Mouse (Mus musculus) lung, embryonic 14.5 days (tissue): ENCODE measurements around the gene Mvp. TPM values are rescaled to one million over a fixed set of nuclear protein-coding genes. Genes with fewer than 3 reads are reported as not detected.
A peak's percentile ranks its signal among the peaks of the same experiment; 100 is the strongest.

Source experiments
- ATAC-seq: fragments of 200-750 bp; cut with Nextera tagmentation; 2 replicates; pipeline ENCODE4 v1.8.0; 2017; ENCODE audit warnings: mild to moderate bottlenecking, moderate TSS enrichment, moderate library complexity; ENCODE audit not compliant: insufficient read depth
- DNase-seq: peaks from one replicate; pipeline ENCODE4 v3.0.0-alpha.2; 2015
- H3K27ac ChIP-seq: fragments of 300-500 bp; sonication (generic); 2 replicates; pipeline ENCODE4 v1.5.1; 2014; ENCODE audit warnings: low read depth, mild to moderate bottlenecking, moderate library complexity
- H3K27me3 ChIP-seq: fragments of 300-500 bp; sonication (generic); 2 replicates; pipeline ENCODE4 v1.6.1; 2014; ENCODE audit warnings: low read length, control low read depth; ENCODE audit not compliant: insufficient read depth
- H3K36me3 ChIP-seq: fragments of 300-500 bp; sonication (generic); 2 replicates; pipeline ENCODE4 v1.6.1; 2014; ENCODE audit warnings: control low read depth; ENCODE audit not compliant: insufficient read depth
- H3K4me1 ChIP-seq: fragments of 300-500 bp; sonication (generic); 2 replicates; pipeline ENCODE4 v1.6.1; 2014; ENCODE audit warnings: antibody characterized with exemption, control low read depth; ENCODE audit not compliant: insufficient read depth
- H3K4me2 ChIP-seq: fragments of 300-500 bp; sonication (generic); 2 replicates; pipeline ENCODE4 v1.6.1; 2014; ENCODE audit warnings: mild to moderate bottlenecking
- H3K4me3 ChIP-seq: fragments of 300-500 bp; sonication (generic); 2 replicates; pipeline ENCODE4 v1.5.1; 2014; ENCODE audit warnings: low read depth, low read length
- H3K9ac ChIP-seq: fragments of 300-500 bp; sonication (generic); 2 replicates; pipeline ENCODE4 v1.6.1; 2014
- H3K9me3 ChIP-seq: fragments of 300-500 bp; sonication (generic); 2 replicates; pipeline ENCODE4 v1.6.1; 2016; ENCODE audit warnings: low read depth, low read length, control low read depth
- CTCF ChIP-seq: IDR thresholded peaks from 2 replicates; pipeline ENCODE4 v1.5.1; 2016; ENCODE audit warnings: antibody characterized with exemption, low read depth
- WGBS: fragments of 180-500 bp; shearing (Covaris S2); extraction: QIAGEN DNeasy Blood & Tissue Kit; methylation state at CpG from one replicate; pipeline ENCODE4 v1.1.7; 2014; 5-methylcytosine and 5-hydroxymethylcytosine counted together
- polyA plus RNA-seq: library from polyadenylated mRNA; unstranded; fragments of >200 nt; fragmentation: Nextera tagmentation; extraction: Ambion mirVana; gene quantifications from 2 replicates; pipeline ENCODE4 v1.2.1, GENCODE M21; 2014

The Mvp gene
- polyA plus RNA-seq, 1 experiment from 2014 or later, result 8.0 TPM

DNA sequence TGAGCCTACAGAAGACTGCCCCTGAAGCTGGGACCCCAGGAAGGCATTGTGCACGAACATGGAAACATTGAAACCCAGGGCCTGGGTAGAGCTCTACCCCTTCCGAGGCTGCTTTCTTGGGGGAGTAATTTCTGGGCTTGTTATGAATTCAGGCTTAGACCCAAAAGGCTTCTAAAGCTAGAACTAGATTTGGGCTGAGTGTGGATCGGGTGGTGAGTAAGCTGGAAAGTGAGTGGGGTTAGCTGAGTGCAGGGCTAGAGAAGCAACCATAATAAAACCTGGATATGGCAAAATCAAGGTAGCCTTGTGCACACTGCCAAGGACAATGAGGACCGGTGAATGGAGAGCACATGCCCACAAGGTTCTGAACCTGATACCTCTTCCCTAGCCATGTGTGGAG lies 52.5 kb downstream of the Mvp start:
- no peak overlapping the region for H3K4me3 ChIP-seq
- H3K36me3 ChIP-seq, result no peaks in the 10 kb centered on the region
- no peaks in the 10 kb centered on the region for H3K4me1 ChIP-seq
- 90% methylated on average over 4 of the region's 4 CpGs for WGBS
- TF ChIP-seq CTCF, result no peak
- no peak overlapping the region for H3K27ac ChIP-seq
- no peaks in the 10 kb centered on the region for H3K9me3 ChIP-seq
- no peak for ATAC-seq
- peaks cover 22% of the 10 kb centered on the region for H3K27me3 ChIP-seq
- H3K9ac ChIP-seq, result no peak overlapping the region
- no peak for DNase-seq
- H3K4me2 ChIP-seq, result no peak overlapping the region

DNA sequence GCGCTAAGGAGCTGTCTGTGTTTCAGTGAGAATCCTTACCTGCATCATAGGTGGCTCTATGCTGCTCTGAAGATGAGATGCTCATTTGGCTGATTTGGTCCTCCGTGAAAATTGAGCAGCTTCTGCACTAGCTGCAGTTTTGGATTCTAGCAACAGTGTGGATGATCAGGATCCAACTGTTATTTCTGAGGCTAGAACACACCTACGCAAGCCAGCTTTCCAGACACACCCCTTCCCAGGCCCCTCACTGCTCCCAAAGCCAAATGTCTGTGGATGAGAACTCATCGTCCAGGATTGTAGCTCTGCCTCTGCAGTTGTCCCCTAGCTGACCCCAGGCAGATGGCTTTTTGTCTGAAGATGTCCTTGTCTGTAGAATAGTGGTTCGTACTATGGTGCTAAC lies 53.3 kb downstream of the Mvp start:
- 82% methylated on average over 5 of the region's 5 CpGs for WGBS
- Histone ChIP-seq H3K27ac (no peak overlapping the region), H3K4me1 (no peaks in the 10 kb centered on the region), H3K36me3 (no peaks in the 10 kb centered on the region), H3K27me3 (peaks cover 22% of the 10 kb centered on the region), H3K9ac (no peak overlapping the region), H3K4me2 (no peak overlapping the region), H3K4me3 (no peak overlapping the region), H3K9me3 (no peaks in the 10 kb centered on the region)
- no peak for TF ChIP-seq CTCF
- ATAC-seq, result no peak
- no peak for DNase-seq

DNA sequence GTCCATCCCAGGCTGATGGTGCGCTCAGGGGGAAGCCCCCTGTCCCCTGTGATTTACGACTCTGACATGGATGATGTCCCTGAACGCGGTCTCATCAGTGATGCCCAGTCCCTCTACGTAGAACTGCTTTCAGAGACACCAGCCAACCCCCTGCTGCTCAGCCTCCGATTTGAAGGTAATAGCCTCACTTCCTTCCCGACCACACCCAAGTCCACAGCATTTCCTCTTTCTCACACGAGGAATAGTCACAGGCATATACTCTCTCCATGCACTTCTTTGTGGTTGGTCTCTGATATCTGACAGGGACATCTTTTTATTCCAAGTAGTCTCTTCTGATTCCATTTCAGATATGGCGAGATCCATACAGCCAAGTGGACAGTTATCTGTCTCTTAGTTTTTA lies 54.6 kb downstream of the Mvp start:
- no peaks in the 10 kb centered on the region for H3K9me3 ChIP-seq
- no peak overlapping the region for H3K4me2 ChIP-seq
- ATAC-seq (no peak), DNase-seq (no peak)
- H3K9ac ChIP-seq, result no peak overlapping the region
- WGBS, result 56% methylated on average over 9 of the region's 9 CpGs
- H3K4me3 ChIP-seq, result no peak overlapping the region
- H3K27ac ChIP-seq, result no peak overlapping the region
- no peak for TF ChIP-seq CTCF
- peaks cover 22% of the 10 kb centered on the region for H3K27me3 ChIP-seq
- no peaks in the 10 kb centered on the region for H3K4me1 ChIP-seq
- H3K36me3 ChIP-seq, result no peaks in the 10 kb centered on the region

DNA sequence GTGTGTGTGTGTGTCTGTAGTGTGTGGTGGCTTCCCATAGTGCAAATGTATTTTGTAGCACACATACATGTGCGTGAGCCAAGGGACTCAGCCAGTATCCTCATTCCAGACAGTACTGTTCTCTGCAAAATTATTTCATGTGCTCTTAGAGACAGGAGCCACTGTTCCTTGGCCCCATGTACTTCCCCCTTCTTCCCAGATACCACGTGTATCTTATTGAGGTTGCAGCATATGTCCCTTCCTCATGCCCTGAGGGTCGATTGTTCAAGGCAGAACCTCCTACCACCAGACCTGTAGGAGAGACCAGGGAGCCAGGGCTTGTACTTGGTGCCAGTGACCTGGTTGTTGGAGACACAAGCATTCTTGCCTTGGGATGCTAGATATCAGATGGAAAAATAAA lies 59.3 kb downstream of the Mvp start:
- Histone ChIP-seq H3K4me3 (no peak overlapping the region), H3K27ac (no peak overlapping the region), H3K27me3 (peaks cover 30% of the 10 kb centered on the region), H3K9me3 (no peaks in the 10 kb centered on the region), H3K4me1 (no peaks in the 10 kb centered on the region), H3K4me2 (no peak overlapping the region), H3K9ac (no peak overlapping the region), H3K36me3 (no peaks in the 10 kb centered on the region)
- WGBS, result 52% methylated on average over 3 of the region's 3 CpGs
- DNase-seq, result no peak
- no peak for ATAC-seq
- no peak for TF ChIP-seq CTCF

DNA sequence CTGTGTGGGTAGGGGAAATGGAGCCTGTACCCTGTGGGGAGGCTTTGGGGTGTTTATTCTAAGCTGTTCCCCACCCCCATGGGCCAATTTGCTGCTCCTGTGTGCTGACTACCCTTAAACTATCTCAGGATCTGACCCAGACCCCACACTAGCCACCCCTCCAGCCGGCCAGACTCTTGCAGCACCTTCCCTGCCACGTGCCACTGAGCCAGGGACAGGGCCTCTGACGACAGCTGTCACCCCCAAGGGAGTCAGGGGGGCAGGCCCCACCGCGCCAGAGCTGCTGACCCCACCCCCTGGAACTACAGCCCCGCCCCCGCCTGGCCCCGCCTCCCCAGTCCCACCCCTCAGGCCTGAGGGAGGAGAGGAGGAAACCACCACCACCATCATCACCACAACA lies 61.8 kb downstream of the Mvp start:
- ATAC-seq (no peak), DNase-seq (no peak)
- Histone ChIP-seq H3K4me1 (no peaks in the 10 kb centered on the region), H3K4me2 (no peak overlapping the region), H3K27me3 (peaks cover 33% of the 10 kb centered on the region), H3K9me3 (no peaks in the 10 kb centered on the region), H3K9ac (no peak overlapping the region), H3K27ac (no peak overlapping the region), H3K4me3 (no peak overlapping the region), H3K36me3 (no peaks in the 10 kb centered on the region)
- under 1% methylated on average over 8 of the region's 8 CpGs for WGBS
- TF ChIP-seq CTCF, result no peak

DNA sequence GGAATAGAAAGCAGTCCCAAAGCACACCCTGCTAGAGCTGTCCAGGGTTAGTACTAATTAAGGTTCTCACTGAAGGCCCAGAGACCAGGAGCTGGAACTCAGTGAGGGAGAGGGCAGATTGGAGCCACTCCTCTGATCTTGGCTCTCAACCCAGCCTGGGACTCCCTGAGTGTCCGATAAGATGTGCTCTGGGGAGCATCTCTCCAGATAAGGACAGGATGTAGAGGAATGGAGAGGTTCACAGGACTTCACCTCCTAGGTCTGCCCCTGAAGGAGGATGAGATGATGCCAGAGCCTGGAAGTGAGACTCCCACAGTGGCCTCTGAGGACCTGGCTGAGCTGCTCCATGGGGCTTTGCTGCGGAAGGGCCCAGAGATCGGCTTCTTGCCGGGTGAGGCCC lies 62.7 kb downstream of the Mvp start:
- ATAC-seq (no peak), DNase-seq (no peak)
- no peak overlapping the region for H3K9ac ChIP-seq
- no peak overlapping the region for H3K27ac ChIP-seq
- H3K4me2 ChIP-seq, result no peak overlapping the region
- no peak for TF ChIP-seq CTCF
- no peaks in the 10 kb centered on the region for H3K36me3 ChIP-seq
- peaks cover 33% of the 10 kb centered on the region for H3K27me3 ChIP-seq
- no peaks in the 10 kb centered on the region for H3K9me3 ChIP-seq
- 25% methylated on average over 4 of the region's 4 CpGs for WGBS
- H3K4me1 ChIP-seq, result no peaks in the 10 kb centered on the region
- H3K4me3 ChIP-seq, result no peak overlapping the region

DNA sequence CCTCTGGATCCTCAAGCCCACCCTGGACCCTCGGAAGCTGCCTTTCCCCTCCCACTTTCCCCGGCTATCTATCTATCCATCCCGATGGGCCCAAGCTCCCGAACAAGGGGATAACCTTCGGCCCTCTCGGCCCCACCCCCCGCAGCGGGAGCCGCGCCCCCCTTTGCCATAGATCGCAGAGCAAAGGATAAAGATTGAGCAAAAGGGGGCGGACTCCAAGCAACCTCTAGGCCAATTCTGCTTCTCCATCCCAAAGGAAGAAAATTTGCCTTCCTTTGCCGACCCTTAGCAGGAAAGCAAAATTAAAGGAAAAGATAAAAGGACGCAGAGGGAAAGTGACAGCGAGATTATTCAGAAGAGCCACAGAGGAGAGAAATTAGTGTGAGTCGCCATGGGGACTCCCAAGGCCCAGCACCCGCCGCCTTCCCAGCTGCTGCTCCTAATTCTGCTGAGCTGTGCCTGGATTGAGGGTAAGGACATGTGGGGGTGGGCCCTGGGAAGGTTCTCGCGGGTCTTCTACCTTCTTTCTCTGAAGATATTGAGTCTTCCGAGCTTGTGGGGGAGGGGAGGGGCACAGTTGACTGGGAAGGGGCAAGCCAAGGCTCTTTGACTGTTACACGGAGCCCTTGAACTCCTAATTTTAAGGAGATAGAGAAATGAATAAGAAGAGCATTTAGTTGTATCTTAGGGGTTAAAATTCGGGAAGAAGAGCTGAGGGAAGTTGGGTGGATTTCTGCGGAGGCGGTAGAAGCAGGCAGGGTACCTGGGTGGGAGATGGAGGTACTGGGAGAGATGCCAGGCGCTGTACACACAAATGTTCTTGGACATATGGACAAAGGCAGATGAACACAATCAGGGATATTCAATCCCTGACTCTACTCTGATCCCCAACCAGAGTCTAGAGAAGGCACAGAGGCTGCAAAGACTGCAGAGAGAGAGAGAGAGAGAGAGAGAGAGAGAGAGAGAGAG lies 63.5 kb downstream of the Mvp start:
- peak overlapping the region; percentile 89; the same call in 1 of the 2 replicates for H3K4me2 ChIP-seq
- WGBS, result 7% methylated on average over 26 of the region's 26 CpGs
- no peaks in the 10 kb centered on the region for H3K9me3 ChIP-seq
- no peak for ATAC-seq
- peaks cover 33% of the 10 kb centered on the region for H3K27me3 ChIP-seq
- no peak for DNase-seq
- no peaks in the 10 kb centered on the region for H3K4me1 ChIP-seq
- TF ChIP-seq CTCF, result no peak
- no peak overlapping the region for H3K27ac ChIP-seq
- no peaks in the 10 kb centered on the region for H3K36me3 ChIP-seq
- no peak overlapping the region for H3K9ac ChIP-seq
- 0 out of 2 replicates have a peak overlapping the region, but pooled peaks have one; percentile 11 for H3K4me3 ChIP-seq
